Mouse (Mus musculus) liver, embryonic 14.5 days (tissue): Measurements from ENCODE around the gene Macrod1.

ENCODE experiments used
- CTCF ChIP-seq: IDR thresholded peaks from 2 replicates; pipeline ENCODE4 v1.5.1; 2016; ENCODE audit warnings: antibody characterized with exemption, low read depth, control low read depth
- EP300 ChIP-seq: IDR thresholded peaks from 2 replicates; pipeline ENCODE4 v1.6.1; 2016; ENCODE audit warnings: antibody characterized with exemption, low read depth

GRCm38 (mm10) chr19:7057126-7057721, 614 bp downstream of the Macrod1 start:
- TF ChIP-seq CTCF, result no peak
- TF ChIP-seq EP300, result no peak
